Mouse (Mus musculus) testis, adult 2 months (tissue): ENCODE measurements around the gene Gm43191. TPM values are rescaled to one million over a fixed set of nuclear protein-coding genes. Genes with fewer than 3 reads are reported as not detected.

Source experiments
- H3K27ac ChIP-seq: fragments of 200-500 bp; 2 replicates; pipeline ENCODE4 v1.5.1; 2012; ENCODE audit warnings: low read depth, low read length; ENCODE audit not compliant: control insufficient read depth, insufficient read depth
- H3K27me3 ChIP-seq: fragments of 200-500 bp; 2 replicates; pipeline ENCODE4 v1.6.1; 2012; ENCODE audit warnings: mild to moderate bottlenecking, low read length, moderate library complexity; ENCODE audit not compliant: control insufficient read depth, insufficient read depth
- H3K36me3 ChIP-seq: fragments of 200-500 bp; 2 replicates; pipeline ENCODE4 v1.6.1; 2012; ENCODE audit warnings: mild to moderate bottlenecking, low read length; ENCODE audit not compliant: control insufficient read depth, insufficient read depth
- H3K4me1 ChIP-seq: fragments of 200-500 bp; 2 replicates; pipeline ENCODE4 v1.6.1; 2012; ENCODE audit warnings: low read length; ENCODE audit not compliant: control insufficient read depth, insufficient read depth
- H3K4me3 ChIP-seq: fragments of 200-500 bp; 2 replicates; pipeline ENCODE4 v1.5.1; 2012; ENCODE audit warnings: low read depth, mild to moderate bottlenecking, low read length, moderate library complexity, mixed read lengths; ENCODE audit not compliant: control insufficient read depth
- CTCF ChIP-seq: fragments of 200-500 bp; IDR thresholded peaks from 2 replicates; pipeline ENCODE4 v1.5.1; 2012; ENCODE audit warnings: low read depth, mild to moderate bottlenecking, inconsistent platforms, low read length, moderate library complexity; ENCODE audit not compliant: control insufficient read depth, insufficient read depth, insufficient replicate concordance
- POLR2A ChIP-seq: fragments of 200-500 bp; IDR thresholded peaks from 2 replicates; pipeline ENCODE4 v1.6.1; 2012; ENCODE audit warnings: low read depth, mild to moderate bottlenecking, inconsistent platforms, low read length, moderate library complexity; ENCODE audit not compliant: control insufficient read depth
- polyA plus RNA-seq: library from polyadenylated mRNA; depleted of rRNA; stranded (reverse); fragments of >200 nt; gene quantifications from 2 replicates; pipeline ENCODE4 v1.2.3, GENCODE M21; 2012

Gm43191 gene
- polyA plus RNA-seq, 1 experiment: not detected

GRCm38 (mm10) chr3:116618855-116619254 is 62.2 kb downstream of the Gm43191 start:
- Histone ChIP-seq H3K27ac (no peak overlapping the region), H3K4me3 (no peak overlapping the region), H3K4me1 (no peaks in the 10 kb centered on the region), H3K27me3 (no peaks in the 10 kb centered on the region), H3K36me3 (peaks cover 1% of the 10 kb centered on the region; the same call in 1 of the 2 replicates)
- no peak for TF ChIP-seq CTCF
- no peak for TF ChIP-seq POLR2A

GRCm38 (mm10) chr3:116615318-116616068 is 65.6 kb downstream of the Gm43191 start:
- no peaks in the 10 kb centered on the region for H3K36me3 ChIP-seq

GRCm38 (mm10) chr3:116614295-116614892 is 66.7 kb downstream of the Gm43191 start, which contains the start of gene Trmt13:
Trmt13 (minus strand) TSS chr3:116614587.
- Histone ChIP-seq H3K27ac (no peak within 1 kb of the TSS), H3K4me3 (no peak within 1 kb of the TSS), H3K4me1 (no peaks in the 10 kb centered on the region), H3K36me3 (no peaks in the 10 kb centered on the region), H3K27me3 (no peaks in the 10 kb centered on the region)
- no peak for TF ChIP-seq POLR2A
- TF ChIP-seq CTCF: no peak

More at GRCm38 (mm10) chr3:116615318-116616068, 65.6 kb downstream of the Gm43191 start:
- Histone ChIP-seq H3K27me3 (no peaks in the 10 kb centered on the region), H3K4me1 (no peaks in the 10 kb centered on the region), H3K27ac (no peak overlapping the region), H3K4me3 (no peak overlapping the region)
- TF ChIP-seq CTCF (no peak), POLR2A (no peak)

GRCm38 (mm10) chr3:116604570-116604969 is 76.5 kb downstream of the Gm43191 start:
- H3K27ac ChIP-seq: no peak overlapping the region
- H3K36me3 ChIP-seq: peaks cover 1% of the 10 kb centered on the region
- no peaks in the 10 kb centered on the region for H3K27me3 ChIP-seq
- no peak for TF ChIP-seq POLR2A
- TF ChIP-seq CTCF: no peak
- H3K4me1 ChIP-seq: no peaks in the 10 kb centered on the region
- no peak overlapping the region for H3K4me3 ChIP-seq

- no peak for TF ChIP-seq POLR2A
- no peak for TF ChIP-seq CTCF
- Histone ChIP-seq H3K4me3 (no peak overlapping the region), H3K27ac (no peak overlapping the region), H3K4me1 (no peaks in the 10 kb centered on the region), H3K36me3 (no peaks in the 10 kb centered on the region), H3K27me3 (no peaks in the 10 kb centered on the region)
Measured at GRCm38 (mm10) chr3:116601781-116602180, 79.3 kb downstream of the Gm43191 start.

GRCm38 (mm10) chr3:116601005-116601404 is 80.1 kb downstream of the Gm43191 start:
- no peaks in the 10 kb centered on the region for H3K36me3 ChIP-seq

GRCm38 (mm10) chr3:116599705-116600104 is 81.4 kb downstream of the Gm43191 start:
- Histone ChIP-seq H3K4me3 (no peak overlapping the region), H3K4me1 (no peaks in the 10 kb centered on the region), H3K27ac (no peak overlapping the region), H3K36me3 (no peaks in the 10 kb centered on the region), H3K27me3 (no peaks in the 10 kb centered on the region)
- TF ChIP-seq POLR2A: no peak
- TF ChIP-seq CTCF: no peak

More at GRCm38 (mm10) chr3:116601005-116601404, 80.1 kb downstream of the Gm43191 start:
- Histone ChIP-seq H3K27ac (no peak overlapping the region), H3K4me1 (no peaks in the 10 kb centered on the region), H3K4me3 (no peak overlapping the region), H3K27me3 (no peaks in the 10 kb centered on the region)
- TF ChIP-seq CTCF (no peak), POLR2A (no peak)
